Mouse (Mus musculus) hindbrain, postnatal 0 days (tissue): ENCODE data around the gene Cbx3. TPM values are rescaled to one million over a fixed set of nuclear protein-coding genes. Genes with fewer than 3 reads are reported as not detected.

Experiments
- ATAC-seq: fragments of 200-750 bp; cut with Nextera tagmentation; 2 replicates; pipeline ENCODE4 v1.8.0; 2017; ENCODE audit warnings: mild to moderate bottlenecking, moderate TSS enrichment, moderate library complexity
- DNase-seq: peaks from one replicate; pipeline ENCODE4 v3.0.0-alpha.2; 2015; ENCODE audit warnings: low spot score
- H3K27ac ChIP-seq: fragments of 300-500 bp; sonication (generic); 2 replicates; pipeline ENCODE4 v1.5.1; 2014; ENCODE audit warnings: mild to moderate bottlenecking
- H3K27me3 ChIP-seq: fragments of 300-500 bp; sonication (generic); 2 replicates; pipeline ENCODE4 v1.6.1; 2014; ENCODE audit warnings: low read length, mixed read lengths; ENCODE audit not compliant: insufficient read depth
- H3K36me3 ChIP-seq: fragments of 300-500 bp; sonication (generic); 2 replicates; pipeline ENCODE4 v1.6.1; 2014; ENCODE audit warnings: low read length, mixed read lengths; ENCODE audit not compliant: insufficient read depth
- H3K4me1 ChIP-seq: fragments of 300-500 bp; sonication (generic); 2 replicates; pipeline ENCODE4 v1.6.1; 2014; ENCODE audit warnings: antibody characterized with exemption, low read length, mixed read lengths; ENCODE audit not compliant: insufficient read depth
- H3K4me2 ChIP-seq: fragments of 300-500 bp; sonication (generic); 2 replicates; pipeline ENCODE4 v1.6.1; 2014; ENCODE audit warnings: low read depth, mild to moderate bottlenecking, low read length, moderate library complexity, mixed read lengths
- H3K4me3 ChIP-seq: fragments of 300-500 bp; sonication (generic); 2 replicates; pipeline ENCODE4 v1.5.1; 2014; ENCODE audit warnings: low read length
- H3K9ac ChIP-seq: fragments of 300-500 bp; sonication (generic); replicated peaks from 2 replicates; pipeline ENCODE4 v1.6.1; 2014; ENCODE audit warnings: mild to moderate bottlenecking, low read length, moderate library complexity, mixed read lengths
- H3K9me3 ChIP-seq: fragments of 300-500 bp; sonication (generic); 2 replicates; pipeline ENCODE4 v1.6.1; 2016; ENCODE audit warnings: low read length, mixed read lengths
- CTCF ChIP-seq: IDR thresholded peaks from 2 replicates; pipeline ENCODE4 v1.5.1; 2016; ENCODE audit warnings: antibody characterized with exemption, control low read depth, low read depth
- WGBS: fragments of 180-500 bp; shearing (Covaris S2); extraction: QIAGEN DNeasy Blood & Tissue Kit; methylation state at CpG from one replicate; pipeline ENCODE4 v1.1.7; 2014; 5-methylcytosine and 5-hydroxymethylcytosine counted together
- polyA plus RNA-seq: library from polyadenylated mRNA; unstranded; fragments of >200 nt; fragmentation: Nextera tagmentation; extraction: Ambion mirVana; gene quantifications from 2 replicates; pipeline ENCODE4 v1.2.1, GENCODE M21; 2015
- total RNA-seq: library from RNA; depleted of rRNA; stranded (reverse); fragments of >200 nt; gene quantifications from 2 replicates; pipeline ENCODE4 v1.2.3, GENCODE M21; 2014

Gene Cbx3
- total and polyA plus RNA-seq, 2 experiments from 2014 or later = 82.1 to 463 TPM

DNA sequence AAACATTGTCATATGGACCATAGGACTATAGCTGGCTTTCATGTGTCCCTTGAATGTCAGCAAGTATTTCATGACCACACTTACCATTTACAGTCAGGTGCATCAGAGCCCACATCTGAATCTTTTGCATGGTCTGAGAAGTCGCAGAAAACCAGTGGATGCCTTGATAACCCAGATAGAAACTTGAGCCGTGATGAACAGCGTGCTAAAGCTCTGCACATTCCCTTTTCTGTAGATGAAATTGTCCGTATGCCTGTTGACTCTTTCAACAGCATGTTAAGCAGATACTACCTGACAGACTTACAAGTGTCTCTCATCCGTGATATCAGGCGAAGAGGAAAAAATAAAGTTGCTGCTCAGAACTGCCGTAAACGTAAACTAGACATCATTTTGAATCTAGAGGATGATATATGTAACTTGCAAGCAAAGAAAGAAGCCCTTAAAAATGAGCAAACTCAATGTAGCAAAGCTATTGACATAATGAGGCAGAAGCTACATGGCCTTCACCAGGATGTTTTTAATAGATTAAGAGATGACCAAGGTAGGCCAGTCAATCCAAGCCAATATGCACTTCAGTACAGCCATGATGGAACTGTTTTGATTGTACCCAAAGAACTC lies 12.3 kb upstream of the Cbx3 start:
- no peak overlapping the region for H3K27ac ChIP-seq
- no peaks in the 10 kb centered on the region for H3K27me3 ChIP-seq
- WGBS = 89% methylated on average over 8 of the region's 8 CpGs
- no peak overlapping the region for H3K9ac ChIP-seq
- no peak for ATAC-seq
- no peak overlapping the region for H3K4me3 ChIP-seq
- H3K36me3 ChIP-seq = peaks cover 16% of the 10 kb centered on the region
- no peaks in the 10 kb centered on the region for H3K9me3 ChIP-seq
- TF ChIP-seq CTCF = no peak
- H3K4me2 ChIP-seq = no peak overlapping the region
- H3K4me1 ChIP-seq = no peaks in the 10 kb centered on the region
- DNase-seq = no peak

DNA sequence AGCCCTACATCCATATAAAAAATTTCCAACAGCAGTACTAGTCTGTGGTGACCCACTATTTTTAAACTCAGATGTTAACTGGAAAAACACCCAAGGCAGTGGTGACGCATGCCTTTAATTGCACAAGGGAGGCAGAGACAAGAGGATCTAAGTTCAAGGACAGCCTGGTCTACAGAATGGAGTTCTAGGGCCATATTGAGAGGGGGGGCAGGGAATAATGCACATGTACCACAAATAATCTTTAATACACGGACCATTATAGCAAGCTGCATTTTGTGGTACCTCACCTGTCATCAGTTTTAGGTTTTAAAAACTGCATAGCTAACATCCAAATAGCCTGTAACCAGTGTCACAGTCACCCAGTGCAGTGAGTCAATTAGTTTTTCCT lies 11.2 kb upstream of the Cbx3 start:
- H3K27ac ChIP-seq = no peak overlapping the region
- DNase-seq = no peak
- H3K9me3 ChIP-seq = no peaks in the 10 kb centered on the region
- peak; percentile 43 for ATAC-seq
- H3K9ac ChIP-seq = no peak overlapping the region
- H3K4me1 ChIP-seq = no peaks in the 10 kb centered on the region
- no peak overlapping the region for H3K4me2 ChIP-seq
- H3K4me3 ChIP-seq = no peak overlapping the region
- no peak for TF ChIP-seq CTCF
- peaks cover 24% of the 10 kb centered on the region for H3K36me3 ChIP-seq
- no peaks in the 10 kb centered on the region for H3K27me3 ChIP-seq
- 49% methylated on average over 2 of the region's 2 CpGs for WGBS

DNA sequence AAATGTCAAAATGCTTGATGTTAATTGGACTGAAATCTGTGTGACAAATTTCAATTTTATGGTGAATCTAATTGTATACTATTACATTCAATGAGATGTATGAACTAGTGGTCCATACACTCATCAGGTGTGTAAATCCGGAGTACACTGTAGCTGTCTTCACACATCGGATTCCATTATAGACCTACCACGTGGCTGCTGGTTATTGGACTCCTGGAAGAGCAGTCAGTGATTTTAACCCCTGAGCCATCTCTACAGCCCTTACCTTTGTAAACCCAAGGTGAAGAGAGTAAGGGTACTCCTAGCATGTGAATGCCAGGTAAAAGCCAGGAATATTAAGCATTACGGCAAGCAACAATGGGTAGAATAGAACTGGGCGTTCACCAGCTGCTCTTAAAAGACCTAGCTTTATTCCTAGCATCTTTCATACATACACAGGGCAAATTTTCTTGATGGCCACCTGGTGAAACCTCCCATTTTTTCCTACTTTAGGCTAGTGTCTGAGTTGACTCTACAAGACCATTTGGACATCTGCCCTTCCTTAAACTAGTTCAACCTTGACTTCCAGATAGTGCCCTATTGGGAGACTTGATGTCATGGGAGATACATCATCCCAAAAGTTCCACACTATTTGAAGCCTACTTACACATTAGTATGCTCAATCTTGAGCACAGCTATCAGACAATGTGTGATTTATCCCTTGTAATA lies 10.7 kb upstream of the Cbx3 start:
- no peak overlapping the region for H3K4me3 ChIP-seq
- H3K4me1 ChIP-seq = no peaks in the 10 kb centered on the region
- no peaks in the 10 kb centered on the region for H3K27me3 ChIP-seq
- TF ChIP-seq CTCF = no peak
- H3K36me3 ChIP-seq = peaks cover 25% of the 10 kb centered on the region
- 35% methylated on average over 5 of the region's 5 CpGs for WGBS
- no peak overlapping the region for H3K9ac ChIP-seq
- no peak for DNase-seq
- ATAC-seq = peak; percentile 66
- H3K27ac ChIP-seq = no peak overlapping the region
- H3K9me3 ChIP-seq = no peaks in the 10 kb centered on the region
- H3K4me2 ChIP-seq = no peak overlapping the region

DNA sequence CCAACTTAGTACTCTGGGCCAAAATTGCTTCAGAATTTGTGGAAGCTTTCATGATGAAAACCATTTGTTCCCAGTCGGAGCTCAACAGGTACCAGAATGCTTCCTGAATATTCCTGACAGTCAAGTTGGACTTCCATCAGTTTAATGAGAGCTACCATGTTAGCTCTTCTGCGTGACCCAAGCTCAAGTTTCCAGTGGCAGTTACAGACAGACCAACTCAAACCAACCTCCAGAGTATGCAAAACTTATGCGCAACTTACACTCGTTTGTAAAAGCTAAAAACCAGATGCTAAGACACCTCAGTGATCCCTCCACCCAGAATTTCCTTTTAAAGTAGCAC lies 10.2 kb upstream of the Cbx3 start:
- ATAC-seq = 0 out of 2 replicates have a peak, but pooled peaks have one; percentile 7
- WGBS = 70% methylated on average over 4 of the region's 4 CpGs

DNA sequence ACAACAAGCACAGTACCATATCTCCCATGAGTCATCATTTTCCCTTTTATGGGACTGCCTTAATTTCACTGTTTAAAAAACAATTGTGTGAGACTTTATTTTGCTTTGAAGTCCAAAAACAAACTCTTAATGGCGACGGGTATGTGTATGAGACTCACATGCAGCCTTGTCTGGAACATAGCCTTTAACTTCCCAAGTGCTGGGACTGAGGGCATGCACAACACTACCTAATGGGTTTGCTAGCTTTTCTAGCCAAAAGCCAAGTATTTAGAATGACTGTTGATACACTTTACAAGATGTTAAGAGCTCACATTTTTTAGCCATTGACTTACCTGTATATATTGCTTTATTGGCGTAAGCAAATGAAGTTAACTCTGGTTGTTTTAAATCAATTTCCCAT lies 9.8 kb upstream of the Cbx3 start:
- Histone ChIP-seq H3K4me3 (no peak overlapping the region), H3K27ac (no peak overlapping the region), H3K9me3 (no peaks in the 10 kb centered on the region), H3K9ac (no peak overlapping the region), H3K4me1 (no peaks in the 10 kb centered on the region), H3K36me3 (peaks cover 26% of the 10 kb centered on the region), H3K27me3 (no peaks in the 10 kb centered on the region), H3K4me2 (no peak overlapping the region)
- 85% methylated on average over 3 of the region's 3 CpGs for WGBS
- DNase-seq = no peak
- TF ChIP-seq CTCF = no peak
- ATAC-seq = no peak

More for the DNA sequence above, 10.2 kb upstream of the Cbx3 start:
- TF ChIP-seq CTCF = no peak
- Histone ChIP-seq H3K27ac (no peak overlapping the region), H3K27me3 (no peaks in the 10 kb centered on the region), H3K9me3 (no peaks in the 10 kb centered on the region), H3K4me1 (no peaks in the 10 kb centered on the region), H3K4me3 (no peak overlapping the region), H3K36me3 (peaks cover 25% of the 10 kb centered on the region), H3K9ac (no peak overlapping the region), H3K4me2 (no peak overlapping the region)
- DNase-seq = no peak

DNA sequence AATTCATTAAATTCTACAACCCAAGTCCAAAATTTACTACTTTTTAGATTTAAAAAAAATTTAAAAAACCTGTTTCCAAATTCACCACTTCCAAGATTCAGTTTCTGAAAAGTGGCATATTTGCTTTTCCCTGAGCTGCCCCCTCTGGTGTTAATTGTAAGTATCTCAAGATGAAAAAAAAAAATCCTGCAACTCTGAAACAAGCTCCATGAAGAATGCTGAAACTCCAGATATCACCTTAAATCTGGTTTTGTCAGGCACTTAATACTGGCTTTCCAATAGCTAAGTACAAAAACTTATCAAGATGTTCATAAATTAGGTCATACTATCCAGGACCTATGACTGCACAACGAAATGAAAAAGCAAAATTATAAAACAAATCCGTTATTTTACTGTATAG lies 2.5 kb upstream of the Cbx3 start:
- DNase-seq = peak; percentile 65

More for the DNA sequence above, 2.5 kb upstream of the Cbx3 start:
- peak; percentile 58 for TF ChIP-seq CTCF
- 0% methylated on average over 2 of the region's 2 CpGs for WGBS
- Histone ChIP-seq H3K27ac (no peak overlapping the region), H3K27me3 (no peaks in the 10 kb centered on the region), H3K4me1 (peaks cover 15% of the 10 kb centered on the region), H3K9ac (0 out of 2 replicates have a peak overlapping the region, but pooled peaks have one; percentile 30), H3K4me2 (peak overlapping the region; percentile 74), H3K4me3 (peak overlapping the region; percentile 100), H3K36me3 (peaks cover 21% of the 10 kb centered on the region), H3K9me3 (no peaks in the 10 kb centered on the region)
- no peak for ATAC-seq
